Mouse (Mus musculus) heart, embryonic 12.5 days (tissue): ENCODE results near the gene Rassf10. TPM values are rescaled to one million over a fixed set of nuclear protein-coding genes. Genes with fewer than 3 reads are reported as not detected.

ENCODE experiments used
- ATAC-seq: fragments of 200-750 bp; cut with Nextera tagmentation; 2 replicates; pipeline ENCODE4 v1.8.0; 2017; ENCODE audit warnings: moderate TSS enrichment, moderate library complexity; ENCODE audit not compliant: insufficient number of reproducible peaks, low FRiP score
- H3K27ac ChIP-seq: fragments of 300-500 bp; sonication (generic); 2 replicates; pipeline ENCODE4 v1.5.1; 2016; ENCODE audit warnings: mild to moderate bottlenecking, moderate library complexity; ENCODE audit not compliant: poor library complexity, severe bottlenecking
- H3K27me3 ChIP-seq: fragments of 300-500 bp; sonication (generic); replicated peaks from 2 replicates; pipeline ENCODE4 v1.6.1; 2016; ENCODE audit warnings: mild to moderate bottlenecking, moderate library complexity
- H3K36me3 ChIP-seq: fragments of 300-500 bp; sonication (generic); 2 replicates; pipeline ENCODE4 v1.6.1; 2016; ENCODE audit warnings: mild to moderate bottlenecking, moderate library complexity
- H3K4me1 ChIP-seq: fragments of 300-500 bp; sonication (generic); replicated peaks from 2 replicates; pipeline ENCODE4 v1.6.1; 2016; ENCODE audit warnings: mild to moderate bottlenecking
- H3K4me2 ChIP-seq: fragments of 300-500 bp; sonication (generic); 2 replicates; pipeline ENCODE4 v1.6.1; 2016; ENCODE audit warnings: mild to moderate bottlenecking, moderate library complexity
- H3K4me3 ChIP-seq: fragments of 300-500 bp; sonication (generic); 2 replicates; pipeline ENCODE4 v1.5.1; 2016; ENCODE audit warnings: mild to moderate bottlenecking
- H3K9ac ChIP-seq: fragments of 300-500 bp; sonication (generic); 2 replicates; pipeline ENCODE4 v1.6.1; 2016; ENCODE audit warnings: mild to moderate bottlenecking, moderate library complexity
- H3K9me3 ChIP-seq: fragments of 300-500 bp; sonication (generic); replicated peaks from 2 replicates; pipeline ENCODE4 v1.6.1; 2016; ENCODE audit warnings: mild to moderate bottlenecking, moderate library complexity
- WGBS: fragments of 180-500 bp; shearing (Covaris S2); methylation state at CpG from one replicate; pipeline ENCODE4 v1.1.7; 2016; 5-methylcytosine and 5-hydroxymethylcytosine counted together
- polyA plus RNA-seq: library from polyadenylated mRNA; unstranded; fragments of >200 nt; fragmentation: Nextera tagmentation; extraction: Ambion mirVana; gene quantifications from 2 replicates; pipeline ENCODE4 v1.2.1, GENCODE M21; 2016

The Rassf10 gene
- polyA plus RNA-seq, 1 experiment from 2014 or later = 2.7 TPM

- H3K4me1 ChIP-seq = peaks cover 26% of the 10 kb centered on the region
- peaks cover 30% of the 10 kb centered on the region for H3K27me3 ChIP-seq
- WGBS = 61% methylated on average over 6 of the region's 6 CpGs
- H3K9me3 ChIP-seq = peaks cover under 1% of the 10 kb centered on the region; the same call in 1 of the 2 replicates
- no peak overlapping the region for H3K4me3 ChIP-seq
- no peak for ATAC-seq
- no peak overlapping the region for H3K9ac ChIP-seq
- no peaks in the 10 kb centered on the region for H3K36me3 ChIP-seq
- no peak overlapping the region for H3K27ac ChIP-seq
- peak overlapping the region; percentile 15; the same call in 1 of the 2 replicates for H3K4me2 ChIP-seq
Measured at GRCm38 (mm10) chr7:112957630-112958029, 3.9 kb downstream of the Rassf10 start.

- no peak overlapping the region for H3K4me3 ChIP-seq
- H3K36me3 ChIP-seq = no peaks in the 10 kb centered on the region
- H3K4me1 ChIP-seq = no peaks in the 10 kb centered on the region
- no peak overlapping the region for H3K4me2 ChIP-seq
- H3K9me3 ChIP-seq = peaks cover 10% of the 10 kb centered on the region
- no peaks in the 10 kb centered on the region for H3K27me3 ChIP-seq
- no peak for ATAC-seq
- 61% methylated on average over 6 of the region's 6 CpGs for WGBS
- no peak overlapping the region for H3K9ac ChIP-seq
- H3K27ac ChIP-seq = no peak overlapping the region
Measured at GRCm38 (mm10) chr7:112966382-112966781, 12.6 kb downstream of the Rassf10 start.

- Histone ChIP-seq H3K9me3 (peaks cover 10% of the 10 kb centered on the region), H3K4me3 (no peak overlapping the region), H3K27ac (no peak overlapping the region), H3K27me3 (no peaks in the 10 kb centered on the region), H3K9ac (no peak overlapping the region), H3K4me2 (no peak overlapping the region), H3K36me3 (no peaks in the 10 kb centered on the region), H3K4me1 (no peaks in the 10 kb centered on the region)
- ATAC-seq = no peak
- 42% methylated on average over 3 of the region's 3 CpGs for whole genome bisulfite sequencing
Measured at GRCm38 (mm10) chr7:112966786-112967185, 13.0 kb downstream of the Rassf10 start.

- H3K4me1 ChIP-seq = peaks cover 12% of the 10 kb centered on the region
- no peak overlapping the region for H3K9ac ChIP-seq
- no peak overlapping the region for H3K4me3 ChIP-seq
- H3K4me2 ChIP-seq = no peak overlapping the region
- no peaks in the 10 kb centered on the region for H3K36me3 ChIP-seq
- H3K27ac ChIP-seq = no peak overlapping the region
- ATAC-seq = no peak
- no peaks in the 10 kb centered on the region for H3K27me3 ChIP-seq
- WGBS = 48% methylated on average over 5 of the region's 5 CpGs
- no peaks in the 10 kb centered on the region for H3K9me3 ChIP-seq
Measured at GRCm38 (mm10) chr7:112983316-112983715, 29.6 kb downstream of the Rassf10 start.

GRCm38 (mm10) chr7:112984704-112985577 is 31.2 kb downstream of the Rassf10 start:
- Histone ChIP-seq H3K27ac (no peak overlapping the region), H3K4me1 (peaks cover 12% of the 10 kb centered on the region), H3K36me3 (no peaks in the 10 kb centered on the region), H3K4me3 (no peak overlapping the region), H3K9me3 (no peaks in the 10 kb centered on the region), H3K9ac (no peak overlapping the region), H3K27me3 (no peaks in the 10 kb centered on the region), H3K4me2 (no peak overlapping the region)
- 0 out of 2 replicates have a peak, but pooled peaks have one; percentile 25 for ATAC-seq
- WGBS = 41% methylated on average over 17 of the region's 17 CpGs

GRCm38 (mm10) chr7:112985578-112985949 is 31.8 kb downstream of the Rassf10 start:
- 55% methylated on average over 8 of the region's 8 CpGs for WGBS
- no peak overlapping the region for H3K4me3 ChIP-seq
- 0 out of 2 replicates have a peak, but pooled peaks have one; percentile 11 for ATAC-seq

GRCm38 (mm10) chr7:112992928-112993327 is 39.2 kb downstream of the Rassf10 start:
- Histone ChIP-seq H3K9ac (no peak overlapping the region), H3K9me3 (no peaks in the 10 kb centered on the region), H3K27me3 (no peaks in the 10 kb centered on the region), H3K36me3 (no peaks in the 10 kb centered on the region), H3K4me1 (no peaks in the 10 kb centered on the region), H3K4me3 (no peak overlapping the region), H3K27ac (no peak overlapping the region), H3K4me2 (no peak overlapping the region)
- no peak for ATAC-seq
- WGBS = 69% methylated on average over 5 of the region's 5 CpGs

More at GRCm38 (mm10) chr7:112985578-112985949, 31.8 kb downstream of the Rassf10 start:
- Histone ChIP-seq H3K4me2 (no peak overlapping the region), H3K27me3 (no peaks in the 10 kb centered on the region), H3K9me3 (no peaks in the 10 kb centered on the region), H3K4me1 (peaks cover 12% of the 10 kb centered on the region), H3K9ac (no peak overlapping the region), H3K27ac (no peak overlapping the region), H3K36me3 (no peaks in the 10 kb centered on the region)

GRCm38 (mm10) chr7:113003565-113004255 is 49.9 kb downstream of the Rassf10 start:
- no peak for ATAC-seq
- H3K4me3 ChIP-seq = no peak overlapping the region
- H3K27me3 ChIP-seq = no peaks in the 10 kb centered on the region
- H3K4me1 ChIP-seq = no peaks in the 10 kb centered on the region
- no peak overlapping the region for H3K4me2 ChIP-seq
- no peak overlapping the region for H3K27ac ChIP-seq
- no peaks in the 10 kb centered on the region for H3K9me3 ChIP-seq
- no peak overlapping the region for H3K9ac ChIP-seq
- 71% methylated on average over 3 of the region's 3 CpGs for WGBS
- H3K36me3 ChIP-seq = no peaks in the 10 kb centered on the region

- H3K27me3 ChIP-seq = no peaks in the 10 kb centered on the region
- no peak overlapping the region for H3K4me3 ChIP-seq
- no peak overlapping the region for H3K9ac ChIP-seq
- no peak for ATAC-seq
- H3K36me3 ChIP-seq = no peaks in the 10 kb centered on the region
- H3K9me3 ChIP-seq = no peaks in the 10 kb centered on the region
- H3K4me2 ChIP-seq = no peak overlapping the region
- WGBS = 86% methylated on average over 6 of the region's 6 CpGs
- H3K27ac ChIP-seq = no peak overlapping the region
- no peaks in the 10 kb centered on the region for H3K4me1 ChIP-seq
Measured at GRCm38 (mm10) chr7:113005726-113006125, 52.0 kb downstream of the Rassf10 start.
